Mouse (Mus musculus) liver, adult 2 months (tissue): ENCODE results near the gene Klhl29. TPM values are rescaled to one million over a fixed set of nuclear protein-coding genes. Genes with fewer than 3 reads are reported as not detected.

Source experiments
- DNase-seq: peaks from one replicate; pipeline ENCODE4 v3.0.0-alpha.2; 2011; ENCODE audit warnings: low read depth, low spot score; ENCODE audit errors: extremely low read depth
- H3K27ac ChIP-seq: fragments of 200-500 bp; replicated peaks from 2 replicates; pipeline ENCODE4 v1.5.1; 2012; ENCODE audit warnings: low read depth, mild to moderate bottlenecking, control low read depth, inconsistent platforms, low read length; ENCODE audit not compliant: insufficient read depth
- H3K27me3 ChIP-seq: fragments of 200-500 bp; 2 replicates; pipeline ENCODE4 v1.6.1; 2012; ENCODE audit warnings: mild to moderate bottlenecking, moderate library complexity, low read length, inconsistent platforms; ENCODE audit not compliant: control insufficient read depth, insufficient read depth
- H3K36me3 ChIP-seq: fragments of 200-500 bp; 2 replicates; pipeline ENCODE4 v1.6.1; 2012; ENCODE audit warnings: low read length, inconsistent platforms; ENCODE audit not compliant: control insufficient read depth, insufficient read depth
- H3K4me1 ChIP-seq: fragments of 200-500 bp; 2 replicates; pipeline ENCODE4 v1.6.1; 2011; ENCODE audit warnings: low read length; ENCODE audit not compliant: control insufficient read depth, insufficient read depth
- H3K4me3 ChIP-seq: fragments of 200-500 bp; 2 replicates; pipeline ENCODE4 v1.5.1; 2011; ENCODE audit warnings: low read depth, mild to moderate bottlenecking, control low read depth, low read length, moderate library complexity; ENCODE audit not compliant: insufficient read depth
- H3K79me2 ChIP-seq: fragments of 200-500 bp; 2 replicates; pipeline ENCODE4 v1.6.1; 2012; ENCODE audit warnings: inconsistent platforms, mild to moderate bottlenecking, low read length, moderate library complexity; ENCODE audit not compliant: control insufficient read depth, insufficient read depth
- H3K9ac ChIP-seq: fragments of 200-500 bp; 2 replicates; pipeline ENCODE4 v1.6.1; 2012; ENCODE audit warnings: low read depth, mild to moderate bottlenecking, control low read depth, inconsistent platforms, low read length
- CTCF ChIP-seq: fragments of 200-500 bp; IDR thresholded peaks from 2 replicates; pipeline ENCODE4 v1.5.1; 2011; ENCODE audit warnings: low read depth, low read length, control low read depth
- POLR2A ChIP-seq: fragments of 200-500 bp; IDR thresholded peaks from 2 replicates; pipeline ENCODE4 v1.6.1; 2011; ENCODE audit warnings: low read length, control low read depth; ENCODE audit not compliant: insufficient read depth; ENCODE audit errors: extremely low read depth
- WGBS: fragments of 180-500 bp; shearing (Covaris S2); methylation state at CpG from one replicate; pipeline ENCODE4 v1.1.7; 2018; 5-methylcytosine and 5-hydroxymethylcytosine counted together
- polyA plus RNA-seq: library from polyadenylated mRNA; depleted of rRNA; stranded (reverse); fragments of >200 nt; gene quantifications from 2 replicates; pipeline ENCODE4 v1.2.3, GENCODE M21; 2012
- total RNA-seq: library from RNA; depleted of rRNA; stranded (reverse); fragments of >200 nt; gene quantifications from 2 replicates; pipeline ENCODE4 v1.2.3, GENCODE M21; 2014

Klhl29 gene
- total and polyA plus RNA-seq, 2 experiments, result under 0.01 to 0.10 TPM

DNA sequence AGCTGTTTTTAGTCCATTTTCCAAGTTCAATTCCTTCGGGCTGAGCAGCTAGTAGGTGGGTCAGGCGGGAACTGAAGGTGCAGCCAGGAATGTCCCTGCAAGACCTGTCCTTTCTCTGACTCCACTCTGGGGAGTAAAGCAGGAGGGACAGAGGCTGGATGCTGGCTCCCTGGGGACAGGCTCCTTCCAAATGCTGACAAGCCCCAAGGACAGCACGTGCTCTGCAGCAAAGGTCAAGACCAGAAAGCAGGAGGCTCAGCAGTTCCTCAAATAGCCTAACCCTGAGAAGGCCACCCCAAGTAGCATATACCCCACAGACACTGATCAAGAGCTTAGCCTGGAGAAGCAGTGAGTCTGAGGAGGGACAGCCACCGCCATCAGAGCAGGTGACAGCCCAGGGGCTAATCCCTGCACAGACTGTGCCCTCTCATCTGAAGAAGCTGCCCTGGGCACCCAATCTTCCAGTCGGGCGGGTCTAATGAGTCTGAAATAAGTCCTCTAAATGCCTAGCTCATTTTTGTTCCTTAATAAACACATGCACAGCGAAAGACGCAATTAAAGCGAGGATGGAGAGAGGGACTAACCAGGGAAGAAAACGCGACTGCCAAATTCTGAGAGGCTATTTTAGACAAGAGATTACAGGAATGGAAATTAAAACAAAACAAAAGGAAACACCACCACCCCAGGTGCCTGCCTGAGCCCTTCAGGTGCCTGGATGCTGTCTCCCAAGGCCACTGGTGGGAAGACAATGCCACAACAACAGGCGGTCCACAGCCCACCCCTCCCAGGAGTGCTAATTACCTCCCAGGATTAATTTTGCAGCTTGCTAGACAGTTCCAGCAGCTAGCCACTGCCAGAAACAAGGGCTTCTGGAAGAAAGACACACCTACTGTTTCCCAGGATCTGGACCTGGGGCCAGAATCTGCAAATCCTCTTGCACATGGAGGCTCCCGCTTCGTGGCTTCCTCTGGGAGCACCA lies 148.5 kb downstream of the Klhl29 start:
- H3K79me2 ChIP-seq, result no peaks in the 10 kb centered on the region
- no peaks in the 10 kb centered on the region for H3K36me3 ChIP-seq
- TF ChIP-seq POLR2A, result no peak
- TF ChIP-seq CTCF, result no peak
- no peak overlapping the region for H3K9ac ChIP-seq
- H3K4me3 ChIP-seq, result no peak overlapping the region
- H3K27ac ChIP-seq, result no peak overlapping the region
- no peak for DNase-seq
- no peaks in the 10 kb centered on the region for H3K4me1 ChIP-seq
- 62% methylated on average over 14 of the region's 14 CpGs for WGBS
- no peaks in the 10 kb centered on the region for H3K27me3 ChIP-seq

DNA sequence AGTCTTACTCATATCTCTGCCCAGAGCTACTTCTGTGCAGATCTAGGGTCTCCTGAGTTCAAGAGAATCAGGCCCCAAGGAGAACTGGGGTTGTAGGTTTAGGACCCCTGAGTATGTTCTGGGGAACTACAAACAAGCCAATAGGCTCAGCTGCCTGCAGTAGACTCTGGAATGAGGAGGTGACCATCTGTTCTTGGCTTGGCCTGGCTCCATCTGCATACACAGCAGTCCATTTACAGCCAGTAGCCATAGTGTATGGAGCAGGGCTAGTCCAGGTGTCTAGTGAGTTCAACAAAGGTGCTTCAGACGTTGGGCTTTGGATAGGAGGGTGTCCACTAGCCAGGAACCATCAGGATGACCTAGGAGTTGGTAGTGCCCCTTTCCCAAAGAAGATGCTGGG lies 151.9 kb downstream of the Klhl29 start:
- DNase-seq, result no peak
- Histone ChIP-seq H3K4me3 (no peak overlapping the region), H3K27me3 (no peaks in the 10 kb centered on the region), H3K79me2 (no peaks in the 10 kb centered on the region), H3K27ac (no peak overlapping the region), H3K4me1 (no peaks in the 10 kb centered on the region), H3K9ac (no peak overlapping the region), H3K36me3 (no peaks in the 10 kb centered on the region)
- WGBS, result 42% methylated on average over 1 of the region's 1 CpGs
- no peak for TF ChIP-seq CTCF
- TF ChIP-seq POLR2A, result no peak

GRCm38 (mm10) chr12:5222439-5223202 lies 152.9 kb downstream of the Klhl29 start:
- Histone ChIP-seq H3K27me3 (no peaks in the 10 kb centered on the region), H3K27ac (no peak overlapping the region), H3K4me3 (no peak overlapping the region), H3K36me3 (no peaks in the 10 kb centered on the region), H3K4me1 (no peaks in the 10 kb centered on the region), H3K9ac (no peak overlapping the region), H3K79me2 (no peaks in the 10 kb centered on the region)
- no peak for DNase-seq
- WGBS, result 75% methylated on average over 8 of the region's 8 CpGs
- TF ChIP-seq CTCF (no peak), POLR2A (no peak)

DNA sequence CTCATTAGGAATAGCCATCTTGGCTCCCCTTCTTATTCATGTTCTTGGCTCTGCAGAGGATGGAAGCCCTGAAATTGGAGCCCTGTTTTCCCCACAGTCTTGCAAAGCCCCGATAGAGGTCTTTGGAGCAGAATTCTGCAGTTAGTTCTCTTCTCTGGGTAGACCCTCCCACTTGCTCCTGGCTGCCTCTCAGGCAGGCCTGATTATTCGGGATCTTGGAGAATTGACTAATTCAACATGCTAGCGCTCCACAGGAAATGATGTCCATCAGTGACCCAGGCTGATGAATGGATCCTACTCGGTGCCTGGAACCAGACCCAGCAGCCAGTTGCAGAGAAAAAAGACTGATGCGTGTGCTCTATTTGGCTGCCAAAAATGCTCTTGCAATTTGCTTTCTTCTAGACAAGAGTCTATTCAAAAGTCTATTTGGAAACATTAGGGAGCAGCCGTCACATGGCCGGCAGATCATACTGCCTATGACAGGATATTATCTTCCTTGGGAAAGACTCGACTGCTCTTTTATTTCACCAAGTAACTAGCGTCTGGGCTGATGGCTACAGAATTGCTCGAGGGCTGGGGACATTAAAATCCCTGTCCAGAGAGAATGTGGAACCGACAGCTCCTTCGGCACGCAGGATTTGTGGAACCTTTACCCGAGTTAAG lies 155.4 kb downstream of the Klhl29 start:
- H3K27ac ChIP-seq, result no peak overlapping the region
- WGBS, result 86% methylated on average over 14 of the region's 14 CpGs
- H3K4me1 ChIP-seq, result no peaks in the 10 kb centered on the region

GRCm38 (mm10) chr12:5215836-5216747 lies 159.4 kb downstream of the Klhl29 start:
- no peak for DNase-seq
- WGBS, result 78% methylated on average over 15 of the region's 15 CpGs
- H3K79me2 ChIP-seq, result no peaks in the 10 kb centered on the region

More for the DNA sequence above, 155.4 kb downstream of the Klhl29 start:
- H3K36me3 ChIP-seq, result no peaks in the 10 kb centered on the region
- no peaks in the 10 kb centered on the region for H3K27me3 ChIP-seq
- H3K79me2 ChIP-seq, result no peaks in the 10 kb centered on the region
- no peak for TF ChIP-seq CTCF
- no peak for TF ChIP-seq POLR2A
- H3K9ac ChIP-seq, result no peak overlapping the region
- H3K4me3 ChIP-seq, result no peak overlapping the region
- DNase-seq, result no peak

More at GRCm38 (mm10) chr12:5215836-5216747, 159.4 kb downstream of the Klhl29 start:
- no peaks in the 10 kb centered on the region for H3K4me1 ChIP-seq
- H3K27ac ChIP-seq, result no peak overlapping the region
- H3K4me3 ChIP-seq, result no peak overlapping the region
- no peaks in the 10 kb centered on the region for H3K36me3 ChIP-seq
- H3K27me3 ChIP-seq, result no peaks in the 10 kb centered on the region
- no peak overlapping the region for H3K9ac ChIP-seq
- TF ChIP-seq CTCF (no peak), POLR2A (no peak)
